Mouse (Mus musculus) liver (tissue): ENCODE measurements around the gene Pkd1.

Experiments
- DNase-seq: peaks from one replicate; pipeline ENCODE4 v3.0.0-alpha.2; 2020; ENCODE audit warnings: mixed read lengths

Gene Pkd1

GRCm38 (mm10) chr17:24567034-24567779 lies 17.6 kb downstream of the Pkd1 start:
- peak; percentile 52 for DNase-seq

- DNase-seq: no peak
These were observed 20.2 kb downstream of the Pkd1 start for GRCm38 (mm10) chr17:24569837-24570236.

- no peak for DNase-seq
These were observed 23.1 kb downstream of the Pkd1 start for GRCm38 (mm10) chr17:24572651-24573245.

- no peak for DNase-seq
These were observed 24.2 kb downstream of the Pkd1 start for GRCm38 (mm10) chr17:24573811-24574210.

- DNase-seq: no peak
These were observed 29.9 kb downstream of the Pkd1 start for GRCm38 (mm10) chr17:24579532-24579931.

- DNase-seq: no peak
These were observed 30.7 kb downstream of the Pkd1 start for GRCm38 (mm10) chr17:24580287-24580686.

GRCm38 (mm10) chr17:24583599-24584460 lies 34.2 kb downstream of the Pkd1 start:
- DNase-seq: no peak

GRCm38 (mm10) chr17:24584520-24584919 lies 34.9 kb downstream of the Pkd1 start:
- no peak for DNase-seq

- DNase-seq: no peak
These were observed 36.9 kb downstream of the Pkd1 start for GRCm38 (mm10) chr17:24586532-24586931.

GRCm38 (mm10) chr17:24590943-24591342 lies 41.3 kb downstream of the Pkd1 start:
- no peak for DNase-seq

- DNase-seq: no peak
These were observed 42.1 kb downstream of the Pkd1 start for GRCm38 (mm10) chr17:24591695-24592094.

GRCm38 (mm10) chr17:24593248-24593647 lies 43.6 kb downstream of the Pkd1 start:
- DNase-seq: no peak

GRCm38 (mm10) chr17:24593992-24594890 lies 44.6 kb downstream of the Pkd1 start:
- DNase-seq: no peak

GRCm38 (mm10) chr17:24595126-24596072 lies 45.8 kb downstream of the Pkd1 start:
- no peak for DNase-seq

GRCm38 (mm10) chr17:24596073-24596466 lies 46.4 kb downstream of the Pkd1 start:
- DNase-seq: no peak

GRCm38 (mm10) chr17:24596471-24597183 lies 47.0 kb downstream of the Pkd1 start:
- no peak for DNase-seq

- DNase-seq: no peak
These were observed 48.4 kb downstream of the Pkd1 start for GRCm38 (mm10) chr17:24597989-24598388.

- no peak for DNase-seq
These were observed 50.9 kb downstream of the Pkd1 start for GRCm38 (mm10) chr17:24600502-24600901.

- no peak for DNase-seq
These were observed 54.3 kb downstream of the Pkd1 start for GRCm38 (mm10) chr17:24603961-24604360.

GRCm38 (mm10) chr17:24604557-24604956 lies 54.9 kb downstream of the Pkd1 start:
- no peak for DNase-seq

GRCm38 (mm10) chr17:24608370-24608769 lies 58.7 kb downstream of the Pkd1 start:
- DNase-seq: peak; percentile 47
